Mouse (Mus musculus) CD8-positive naive resting alpha-beta T cell, adult 57 days (primary cell): ENCODE measurements around the gene Zfp827. TPM values are rescaled to one million over a fixed set of nuclear protein-coding genes. Genes with fewer than 3 reads are reported as not detected.

Experiments used
- total RNA-seq: library from RNA; stranded (reverse); gene quantifications from one replicate; pipeline ENCODE4 v1.2.4, GENCODE M21; 2023

Gene Zfp827
- 34.5 TPM for total RNA-seq

DNA sequence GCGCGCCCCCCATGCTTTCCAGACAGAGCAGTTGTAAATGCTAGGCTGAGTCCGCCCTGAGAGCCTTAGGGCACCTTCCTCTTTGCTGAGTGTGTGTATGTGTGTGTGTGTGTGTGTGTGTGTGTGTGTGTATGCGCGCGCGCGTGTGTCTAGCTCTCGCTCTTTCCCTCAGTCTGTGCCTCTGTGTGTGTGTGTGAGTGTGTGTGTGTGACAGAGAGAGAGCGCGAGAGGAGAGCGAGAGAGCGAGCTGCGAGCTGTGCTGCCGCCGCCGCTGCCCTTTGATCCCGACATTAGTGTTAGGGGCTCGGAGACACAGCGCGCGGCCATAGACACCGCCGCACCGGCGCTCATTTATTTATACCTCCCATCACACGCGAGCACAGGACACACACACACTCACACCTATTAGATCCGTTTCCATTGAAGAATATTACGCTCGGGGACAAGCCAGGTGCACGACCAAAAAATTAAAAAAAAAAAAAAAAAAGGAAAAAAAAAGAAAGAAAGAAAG is at the start of gene Zfp827:
Zfp827 (plus strand) TSS at position 461 of the 511 bp plus-strand sequence.

Other genes starting within 250 kb of the Zfp827 start
- gene Lsm6, start 207.3 kb upstream of the Zfp827 start, total RNA-seq, result 51.2 TPM
- not detected for gene 1700011L22Rik, start 220.1 kb downstream of the Zfp827 start, total RNA-seq